Mouse (Mus musculus) urinary bladder, postnatal 25 days (tissue): ENCODE data around the gene Hdac4.

Experiments
- DNase-seq: peaks from one replicate; pipeline ENCODE4 v3.0.0; 2022; ENCODE audit warnings: low spot score

Hdac4 gene

DNA sequence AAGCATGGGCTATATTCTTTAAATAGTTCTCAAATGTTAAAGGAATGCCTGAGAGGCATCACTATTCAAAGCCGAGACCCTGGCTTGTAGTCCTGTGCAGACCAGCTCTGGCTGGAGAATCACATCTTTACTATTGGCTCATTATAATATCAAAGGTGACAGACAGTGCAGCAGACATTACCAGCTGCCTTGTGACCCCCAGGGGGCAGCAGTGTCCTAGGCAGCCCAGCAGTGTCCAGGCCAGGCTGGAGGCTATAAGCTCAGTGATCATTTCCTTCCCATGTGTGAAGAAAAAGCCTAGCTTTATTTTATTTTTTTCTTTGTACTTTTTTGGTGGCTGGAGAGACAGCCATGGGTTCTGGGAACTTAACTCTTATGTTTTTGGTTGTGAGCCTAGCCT lies 233.2 kb downstream of the Hdac4 start:
- peak; percentile 65 for DNase-seq

DNA sequence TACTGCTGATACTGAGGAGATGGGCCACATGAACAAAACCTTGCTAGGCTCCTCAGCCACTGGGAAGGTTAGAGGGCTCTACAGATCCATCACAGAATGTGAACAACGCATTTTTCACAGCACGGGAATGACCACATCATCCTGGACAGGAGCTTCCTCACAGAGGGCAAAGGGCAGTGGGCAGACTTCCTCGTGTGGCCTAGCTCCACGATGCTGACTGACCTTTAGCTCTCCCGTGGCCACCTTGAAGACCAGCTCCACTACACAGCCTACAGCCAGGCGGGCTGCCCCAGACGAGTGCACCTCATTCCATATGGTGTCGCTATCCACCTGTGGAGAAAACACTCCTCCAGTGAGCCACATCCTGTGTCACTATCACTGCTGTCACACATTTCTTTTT lies 234.3 kb downstream of the Hdac4 start:
- DNase-seq: no peak

DNA sequence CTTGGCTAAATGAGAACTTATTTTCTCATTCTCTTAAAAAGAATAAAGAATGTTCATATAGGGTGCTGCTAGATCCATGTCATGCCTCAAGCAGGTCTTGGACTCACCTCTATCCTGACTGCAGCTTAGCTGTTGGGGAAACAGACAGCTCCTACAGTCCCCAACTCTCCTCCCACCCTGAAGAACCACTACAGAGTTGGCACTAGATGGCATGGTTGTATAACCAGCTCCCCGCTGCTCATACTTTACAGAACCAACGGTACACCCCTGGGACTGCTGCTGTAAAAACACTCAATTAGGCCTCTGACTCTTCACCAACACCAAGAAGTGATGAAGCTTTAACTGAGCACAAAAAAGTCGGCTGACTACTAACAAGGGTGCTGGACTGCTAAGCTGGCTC lies 235.6 kb downstream of the Hdac4 start:
- DNase-seq: no peak

DNA sequence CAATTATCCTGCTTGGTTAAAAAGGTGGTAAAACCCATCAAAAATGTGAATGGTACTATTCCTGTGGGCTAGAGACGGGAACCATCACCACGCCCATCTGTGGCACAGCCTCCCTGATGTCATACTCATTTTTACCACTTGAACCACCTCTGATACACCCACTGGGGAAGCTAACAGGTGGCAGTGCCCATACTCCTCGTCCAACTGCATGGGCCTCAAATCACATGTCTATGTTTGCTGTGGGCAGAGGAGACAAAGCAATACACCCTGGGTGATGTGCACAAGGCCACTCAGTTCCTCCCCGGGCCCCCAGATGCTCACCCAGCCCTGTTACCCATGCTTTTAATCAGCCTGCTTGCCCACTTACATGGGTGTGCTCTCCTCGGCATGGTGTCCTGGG lies 236.5 kb downstream of the Hdac4 start:
- no peak for DNase-seq

DNA sequence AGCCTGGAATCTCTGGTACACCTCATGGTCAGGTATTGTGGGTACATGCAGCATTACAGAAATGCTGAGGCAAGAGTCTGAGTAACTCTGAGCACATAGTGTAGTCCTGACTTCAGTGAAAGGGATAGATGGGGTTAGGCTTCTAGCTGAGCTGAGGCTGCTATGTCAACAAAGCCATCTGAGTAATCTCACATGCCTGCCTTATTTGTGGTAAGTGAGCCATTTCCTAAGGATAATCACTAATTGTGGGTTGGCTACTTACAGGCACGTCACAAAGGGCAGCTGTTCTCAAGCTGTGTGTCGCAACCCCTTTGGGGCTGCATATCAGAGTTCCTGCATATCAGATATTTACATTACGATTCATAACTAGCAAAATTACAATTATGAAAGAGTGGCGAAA lies 239.3 kb downstream of the Hdac4 start:
- no peak for DNase-seq

DNA sequence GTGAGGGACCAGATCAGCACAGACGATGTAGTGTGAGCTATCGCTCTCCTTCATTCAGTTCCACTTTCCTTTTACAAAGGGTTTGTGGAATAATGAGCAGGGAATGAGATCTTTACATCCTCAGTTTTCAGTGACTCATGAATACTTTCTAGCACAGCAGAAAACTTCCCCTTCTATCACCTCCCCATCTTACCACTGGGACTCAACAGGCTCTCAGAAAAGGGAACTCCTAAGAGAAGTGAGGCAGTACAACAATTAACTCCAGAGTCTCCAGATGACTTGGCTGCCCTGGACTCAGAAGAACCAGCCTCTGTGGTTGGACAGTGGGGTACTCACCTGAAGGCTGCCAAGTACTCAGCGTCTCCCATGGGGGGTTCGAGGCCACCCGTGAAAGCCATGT lies 240.5 kb downstream of the Hdac4 start:
- DNase-seq: no peak

DNA sequence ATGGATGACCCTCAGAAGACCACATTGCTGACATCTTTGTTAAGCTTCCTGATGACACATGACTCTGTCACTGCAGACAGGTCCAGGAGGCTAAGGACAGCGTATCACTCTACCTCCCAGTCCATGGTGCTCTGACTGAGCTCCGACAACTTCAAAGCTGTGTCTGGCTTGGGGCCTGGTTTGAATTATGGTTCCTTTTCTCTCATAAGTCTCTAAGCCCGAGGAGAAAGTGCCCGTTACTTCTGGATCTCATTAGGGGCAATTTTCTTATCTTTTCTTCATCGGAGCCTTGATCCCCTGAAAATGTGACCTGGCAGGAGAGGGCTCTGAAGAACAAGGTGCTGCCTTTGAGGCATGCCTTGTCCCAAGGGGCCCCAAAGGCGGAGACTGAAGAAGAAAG lies 242.6 kb downstream of the Hdac4 start:
- no peak for DNase-seq

- no peak for DNase-seq
These were observed 248.1 kb downstream of the Hdac4 start for GRCm38 (mm10) chr1:91947441-91947840.

- no peak for DNase-seq
These were observed 252.9 kb downstream of the Hdac4 start for GRCm38 (mm10) chr1:91942583-91942982.

DNA sequence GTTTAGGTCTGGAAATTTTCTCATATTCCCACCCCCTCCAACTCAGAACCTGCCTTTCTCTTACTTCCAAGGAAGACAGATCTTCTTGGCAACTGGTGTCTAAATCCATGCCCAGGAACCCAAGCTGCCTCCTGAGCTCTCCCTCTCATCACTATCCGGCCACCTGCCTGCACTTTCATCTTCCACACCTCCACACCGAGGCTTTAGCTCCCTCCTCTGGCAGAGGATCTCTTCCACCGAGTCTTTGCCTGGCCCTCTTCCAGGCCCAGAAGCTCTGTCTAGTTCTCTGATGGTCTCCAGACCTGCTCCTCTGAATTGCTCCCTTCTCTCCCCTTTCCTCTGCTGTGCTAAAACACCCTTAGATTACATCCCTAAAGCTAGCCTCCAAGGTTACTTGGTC lies 253.5 kb downstream of the Hdac4 start:
- DNase-seq: no peak

- DNase-seq: no peak
These were observed 254.4 kb downstream of the Hdac4 start for GRCm38 (mm10) chr1:91941094-91941493.

GRCm38 (mm10) chr1:91935171-91935570 lies 260.3 kb downstream of the Hdac4 start:
- no peak for DNase-seq

GRCm38 (mm10) chr1:91933681-91934080 lies 261.8 kb downstream of the Hdac4 start:
- no peak for DNase-seq

- DNase-seq: no peak
These were observed 263.3 kb downstream of the Hdac4 start for GRCm38 (mm10) chr1:91932221-91932620.

GRCm38 (mm10) chr1:91931786-91932185 lies 263.7 kb downstream of the Hdac4 start:
- DNase-seq: no peak

DNA sequence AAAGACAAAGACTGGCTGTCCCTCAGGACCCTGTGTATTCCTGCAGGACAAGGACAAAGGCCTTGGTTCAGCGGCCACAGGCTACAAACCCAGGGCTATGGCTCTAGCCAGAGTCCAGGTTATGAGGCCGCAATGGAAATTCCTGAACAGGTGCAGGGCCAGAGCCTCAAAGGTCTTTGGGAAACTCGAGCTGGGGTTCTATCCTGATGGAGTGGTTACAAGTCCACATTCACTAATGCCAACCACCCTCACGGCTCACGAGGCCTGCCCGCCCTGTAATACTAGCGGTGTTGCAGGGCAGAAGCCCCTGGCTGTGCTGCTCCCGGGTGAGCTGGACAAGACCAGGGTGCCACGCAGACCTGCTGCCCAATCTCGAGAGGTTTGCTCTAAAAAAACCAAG lies 264.3 kb downstream of the Hdac4 start:
- no peak for DNase-seq

DNA sequence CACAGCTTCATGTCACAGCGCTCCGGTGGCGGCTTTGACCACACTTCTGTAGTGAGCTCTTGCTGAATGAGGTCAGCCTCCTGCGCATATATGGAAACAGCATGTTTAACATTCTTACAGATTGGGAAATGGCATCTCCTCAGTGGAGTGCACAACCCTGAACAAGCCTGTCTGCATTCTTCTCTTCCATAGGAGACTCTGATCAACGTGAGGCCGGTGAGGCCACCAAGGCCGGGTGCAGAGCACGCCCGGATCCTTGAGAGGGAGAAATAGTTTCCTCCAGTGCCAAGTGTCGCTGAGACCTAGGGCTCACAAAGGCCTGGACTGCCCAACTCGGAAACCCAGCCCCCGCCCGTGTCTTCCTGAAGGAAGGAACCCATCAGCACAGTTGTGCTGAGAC lies 266.4 kb downstream of the Hdac4 start:
- no peak for DNase-seq

- DNase-seq: no peak
These were observed 267.8 kb downstream of the Hdac4 start for GRCm38 (mm10) chr1:91927536-91928315.

DNA sequence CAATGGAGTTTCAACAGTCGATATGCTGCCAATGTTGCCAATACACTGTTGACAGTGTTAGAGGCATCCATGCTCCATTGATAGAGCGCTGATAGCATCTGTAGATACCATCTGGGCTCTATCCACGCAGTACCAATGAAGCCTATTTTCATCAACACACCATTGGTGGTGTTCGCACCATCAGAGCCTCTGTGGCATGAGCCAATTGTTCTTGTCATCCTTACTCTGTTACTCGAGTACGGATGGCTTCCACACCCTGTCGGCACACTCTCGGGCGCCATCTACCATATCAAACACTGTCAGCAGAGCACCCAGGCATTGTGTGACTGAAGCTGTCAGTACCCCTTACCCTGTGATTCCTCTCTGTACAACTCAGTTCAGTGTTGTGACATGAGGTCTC lies 271.9 kb downstream of the Hdac4 start:
- no peak for DNase-seq

- DNase-seq: no peak
These were observed 273.0 kb downstream of the Hdac4 start for GRCm38 (mm10) chr1:91922235-91923152.

GRCm38 (mm10) chr1:91921702-91922101 lies 273.8 kb downstream of the Hdac4 start:
- DNase-seq: no peak

DNA sequence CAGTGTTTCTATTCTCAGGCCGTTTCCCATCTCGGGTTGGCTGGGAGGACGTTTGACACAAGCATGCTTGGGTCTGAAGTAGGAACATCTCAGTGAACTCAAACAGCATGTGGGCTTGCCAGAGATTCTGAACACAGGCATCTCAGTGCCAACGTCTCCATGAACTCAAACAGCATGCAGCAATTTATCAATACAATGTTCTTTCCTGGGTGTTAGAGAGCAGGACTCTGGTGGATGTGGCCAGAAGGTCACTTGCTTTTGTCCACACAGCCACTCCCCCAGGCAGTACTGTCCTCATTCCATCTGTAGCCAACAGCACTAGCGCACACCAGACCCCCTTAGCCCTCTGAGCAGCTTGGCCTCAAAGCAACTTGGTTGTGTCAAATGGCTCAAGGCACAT lies 274.2 kb downstream of the Hdac4 start:
- no peak for DNase-seq

GRCm38 (mm10) chr1:91920038-91920589 lies 275.4 kb downstream of the Hdac4 start:
- DNase-seq: no peak
